Mouse (Mus musculus): ENCODE measurements around the gene March4.

The March4 gene

DNA sequence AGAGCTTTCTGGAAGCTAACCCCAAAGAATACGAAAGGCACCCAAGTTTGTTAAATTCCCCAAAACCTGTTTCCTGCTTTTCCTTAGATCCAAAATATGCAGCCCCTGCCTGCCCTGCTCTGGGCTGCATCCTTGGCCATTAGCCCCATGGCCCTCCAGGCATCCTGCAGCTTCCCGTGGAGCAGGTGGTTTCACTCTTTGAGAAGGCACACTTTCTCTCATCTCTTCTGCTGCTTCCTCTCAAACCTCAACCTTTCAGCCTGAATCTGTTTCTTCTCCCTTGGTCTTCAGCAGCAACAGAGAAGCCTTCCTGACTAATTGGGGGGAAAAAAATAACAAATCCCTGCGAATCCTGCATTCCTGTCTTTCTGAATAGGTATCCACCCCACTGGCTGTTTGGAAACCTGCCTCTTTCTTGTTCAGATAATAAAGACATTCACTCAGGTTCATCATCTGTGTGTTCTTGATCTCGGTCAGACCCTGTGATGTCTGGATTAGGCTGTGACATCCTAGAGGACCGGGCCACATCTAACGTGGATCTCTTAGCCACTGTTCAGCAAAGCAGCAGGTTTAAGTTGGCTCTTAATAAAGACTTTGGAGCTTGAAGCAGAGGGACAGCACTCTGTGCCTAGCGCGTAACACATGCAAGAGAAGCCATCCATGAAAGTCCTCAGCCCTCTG lies 6.1 kb downstream of the March4 start:
- no peak for DNase-seq (ENCODE audit: low spot score)

DNA sequence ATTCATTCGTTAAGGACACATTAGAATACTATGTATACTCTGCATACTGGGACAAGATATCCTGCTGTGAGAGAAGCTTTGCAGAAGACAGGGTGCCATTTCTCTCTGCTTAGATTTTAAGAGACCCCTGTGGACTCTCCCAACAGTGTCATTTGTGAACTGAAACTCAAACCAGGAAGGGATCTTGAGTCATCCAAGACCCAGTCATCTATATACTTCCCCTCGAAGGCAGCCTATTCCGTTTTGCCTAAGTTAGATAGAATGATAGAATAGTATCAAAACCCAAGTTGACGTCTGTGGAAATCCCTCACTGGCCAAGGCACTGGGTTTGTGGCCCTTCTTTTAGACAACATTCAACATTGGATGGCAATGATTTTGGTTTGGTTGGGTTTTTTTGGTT lies 7.5 kb downstream of the March4 start:
- no peak for DNase-seq (ENCODE audit: low spot score)

DNA sequence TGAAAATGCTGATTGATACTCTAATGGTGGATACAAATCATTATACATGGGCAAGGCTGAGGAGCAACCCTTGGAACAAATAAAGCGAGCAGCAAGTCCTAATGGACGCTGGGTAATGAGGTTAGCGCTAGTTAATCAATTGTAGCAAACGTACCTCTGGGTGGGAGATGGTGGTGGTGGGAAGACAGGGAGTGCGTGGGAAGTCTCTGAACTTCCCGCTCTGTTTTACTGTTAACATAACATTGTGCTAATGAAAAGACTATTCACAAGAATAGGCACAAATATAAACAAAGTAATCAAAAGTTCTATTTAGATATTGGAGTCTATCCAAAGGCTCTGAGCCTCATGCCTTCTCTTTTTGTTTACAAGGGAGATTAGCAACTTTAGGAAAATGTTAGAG lies 13.1 kb downstream of the March4 start:
- no peak for DNase-seq (ENCODE audit: low spot score)

DNA sequence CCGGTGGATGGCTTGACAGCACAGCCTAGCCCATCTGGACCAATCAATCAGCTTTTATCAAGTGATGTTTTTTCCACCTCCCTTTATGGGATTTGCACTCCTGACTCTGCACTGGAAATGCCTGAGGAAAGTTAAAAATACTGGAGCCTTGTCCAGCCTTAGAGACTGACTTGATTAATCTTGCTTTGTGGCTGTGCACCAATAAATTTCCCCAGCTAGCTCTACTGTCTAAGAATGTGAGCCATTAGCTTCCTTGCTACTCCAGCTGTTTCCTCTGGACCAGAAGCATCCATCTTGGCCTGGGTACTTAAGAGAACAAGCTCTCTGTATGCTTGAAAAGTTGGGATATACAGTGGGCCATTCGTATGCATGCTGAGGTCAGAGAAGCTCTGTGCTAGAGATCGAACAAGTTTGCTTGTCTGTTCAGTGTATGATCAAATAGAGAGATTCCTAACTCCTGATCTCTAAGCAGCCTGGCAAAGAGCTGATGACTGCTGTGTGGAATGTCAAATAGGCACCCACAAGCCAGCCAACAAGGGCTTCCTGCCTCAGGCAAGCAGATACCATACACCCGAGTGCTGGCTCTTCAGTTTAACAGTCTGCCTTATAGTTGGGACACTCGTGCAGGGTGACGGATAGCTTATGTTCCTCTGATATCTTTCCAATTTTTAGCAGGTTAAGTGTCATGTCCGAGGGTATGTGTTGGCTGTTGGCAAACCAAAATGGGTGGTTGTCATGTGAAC lies 25.8 kb downstream of the March4 start:
- DNase-seq (ENCODE audit: low spot score): no peak

DNA sequence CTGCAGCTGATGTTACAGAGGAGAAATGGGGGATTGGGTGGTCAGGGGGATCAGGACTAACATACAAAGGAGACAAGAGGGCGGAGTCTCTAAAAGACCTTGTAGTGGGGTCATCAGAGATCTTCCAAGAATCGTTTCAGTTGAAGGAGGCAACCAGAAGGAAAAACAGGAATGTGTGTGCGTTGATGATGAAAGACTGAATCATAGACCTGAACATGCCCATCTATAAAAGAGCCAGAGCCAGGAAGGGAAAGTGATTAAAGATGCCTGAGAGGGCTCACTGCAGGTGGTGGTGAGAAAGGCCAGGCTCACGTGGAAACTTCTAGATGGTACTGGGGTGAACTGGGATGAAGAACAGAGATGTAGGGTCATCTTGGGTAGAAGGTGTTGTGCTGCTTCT lies 27.2 kb downstream of the March4 start:
- DNase-seq (ENCODE audit: low spot score): no peak

DNA sequence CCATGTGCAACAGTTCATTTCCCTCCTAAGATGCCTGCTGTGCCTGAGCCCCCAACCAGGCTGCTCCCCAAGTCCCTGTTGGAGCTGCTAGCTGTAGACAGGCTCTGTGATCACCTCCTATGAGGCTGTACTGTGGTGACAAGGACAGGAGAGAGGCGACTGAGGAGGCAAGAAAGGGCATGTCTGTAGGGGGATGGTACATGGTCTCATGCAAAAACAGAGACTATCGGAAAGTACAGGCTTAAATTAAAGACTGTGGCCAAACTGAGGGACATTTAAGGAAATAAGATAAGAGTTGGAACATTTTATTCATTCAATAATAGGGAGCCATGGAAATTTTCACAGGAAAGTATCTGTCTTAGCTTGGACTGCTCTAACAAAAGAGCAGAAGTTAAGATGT lies 29.1 kb downstream of the March4 start:
- DNase-seq (ENCODE audit: low spot score): no peak

DNA sequence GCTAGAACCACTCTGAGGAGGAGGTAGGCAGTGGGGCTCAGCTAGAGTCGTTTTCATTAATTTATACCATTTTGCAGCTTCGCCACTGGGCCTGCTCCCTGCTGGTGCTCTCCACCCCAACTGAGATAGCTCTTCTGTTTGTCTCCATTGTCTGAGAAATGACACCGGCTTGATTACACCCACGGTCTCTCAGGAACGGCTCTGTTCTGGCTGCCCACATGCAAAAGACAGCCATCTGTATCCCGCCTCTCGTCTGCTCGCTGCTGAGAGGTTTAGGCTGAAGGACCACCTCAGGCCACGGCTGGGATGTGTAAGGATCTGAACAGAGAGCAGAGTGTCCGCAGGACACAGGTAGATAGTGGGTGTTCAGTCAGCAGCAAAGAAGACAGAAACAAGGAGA lies 30.5 kb downstream of the March4 start:
- DNase-seq (ENCODE audit: low spot score): no peak

DNA sequence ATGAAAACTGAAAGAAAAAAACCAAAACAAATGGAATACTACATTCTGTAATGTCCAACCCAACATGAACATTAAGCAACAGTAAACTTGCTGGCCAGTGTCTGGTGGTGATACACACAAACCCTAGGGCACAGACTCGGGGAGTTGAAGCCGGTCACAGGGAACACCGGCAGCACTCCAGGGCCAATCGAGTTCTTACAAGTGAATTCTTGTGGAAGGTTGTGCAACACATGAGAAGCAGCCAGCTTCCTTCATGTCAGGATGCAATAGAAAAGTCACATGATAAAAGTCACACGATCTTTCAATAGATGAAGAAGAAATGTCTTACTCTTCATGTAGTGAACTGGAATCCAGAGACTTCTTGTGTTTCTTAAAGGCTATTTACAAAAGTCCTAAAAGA lies 39.1 kb downstream of the March4 start:
- no peak for DNase-seq (ENCODE audit: low spot score)

DNA sequence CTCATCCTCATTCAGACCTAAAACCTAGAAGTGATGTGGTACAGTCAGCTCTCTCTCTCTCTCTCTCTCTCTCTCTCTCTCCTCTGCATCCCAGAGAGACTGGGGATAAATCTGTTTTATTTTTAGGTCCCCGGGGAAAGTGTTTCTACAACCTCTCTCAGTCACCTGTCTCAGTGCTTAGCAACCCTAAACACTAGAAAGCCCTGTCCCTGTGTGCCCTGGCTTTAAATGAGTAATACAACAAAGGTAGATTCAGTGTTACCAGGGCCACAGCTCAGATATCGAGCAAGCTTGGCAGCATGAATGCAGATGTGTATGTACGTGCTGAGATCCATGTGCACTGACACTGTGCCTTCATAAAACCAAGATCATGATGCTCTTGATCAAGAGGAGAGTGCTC lies 43.3 kb downstream of the March4 start:
- DNase-seq (ENCODE audit: low spot score): no peak

DNA sequence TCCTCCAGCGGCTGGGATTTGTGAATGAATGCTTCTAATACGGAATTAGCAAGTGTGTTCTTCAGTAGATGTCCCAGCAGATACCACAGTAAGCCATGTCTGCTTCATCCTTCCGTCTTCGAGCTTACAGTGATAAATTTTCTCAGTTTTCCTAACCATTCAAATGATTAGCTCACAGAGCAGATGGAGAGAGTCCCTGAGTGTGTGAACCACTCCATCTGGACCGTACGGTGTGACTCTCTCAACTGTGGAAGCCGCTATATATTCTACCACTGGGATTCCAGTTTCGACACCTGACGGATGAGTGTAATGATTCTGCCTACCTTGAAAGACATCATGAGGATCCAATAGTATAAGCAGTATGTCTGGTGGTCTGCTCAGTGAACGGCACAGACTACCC lies 44.1 kb downstream of the March4 start:
- DNase-seq (ENCODE audit: low spot score): no peak

DNA sequence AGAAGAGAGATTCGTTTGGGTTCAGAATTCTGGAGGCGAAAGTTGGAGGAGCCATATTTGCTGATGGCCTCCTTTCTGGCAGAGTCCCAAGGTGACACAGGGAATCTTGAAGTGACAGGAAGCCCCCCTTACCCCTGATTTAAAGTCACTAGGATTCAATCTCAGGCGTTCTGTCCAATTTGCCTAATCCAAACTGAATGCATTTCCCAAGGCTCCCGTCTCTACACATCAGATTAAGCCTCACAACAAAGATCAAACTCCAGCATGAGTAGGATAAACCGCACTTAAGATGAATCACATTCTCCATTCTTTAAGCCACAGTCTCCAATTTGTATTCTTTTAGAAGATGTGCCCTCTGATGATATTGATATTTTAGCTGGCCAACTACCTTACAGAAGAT lies 45.4 kb downstream of the March4 start:
- DNase-seq (ENCODE audit: low spot score): no peak

DNA sequence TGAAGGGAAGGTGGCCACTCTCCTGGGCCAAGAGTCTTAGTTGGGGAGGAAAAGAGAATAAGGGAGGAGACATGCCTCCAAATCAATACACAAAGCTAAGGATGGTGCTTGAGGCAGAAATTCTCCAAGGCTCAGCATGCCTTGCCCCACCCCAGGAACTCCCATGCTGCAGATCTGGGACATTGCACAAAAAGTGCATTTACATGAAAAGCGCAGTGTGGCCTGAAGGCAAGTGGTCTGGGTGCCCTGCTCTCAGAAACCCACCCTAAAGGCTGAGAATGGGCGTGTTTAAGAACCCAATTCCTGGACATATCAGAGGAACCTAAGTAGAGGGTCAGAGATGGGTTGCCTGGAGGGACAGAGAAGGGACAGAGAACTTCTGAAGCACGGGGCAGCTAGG lies 45.9 kb downstream of the March4 start:
- DNase-seq (ENCODE audit: low spot score): no peak

DNA sequence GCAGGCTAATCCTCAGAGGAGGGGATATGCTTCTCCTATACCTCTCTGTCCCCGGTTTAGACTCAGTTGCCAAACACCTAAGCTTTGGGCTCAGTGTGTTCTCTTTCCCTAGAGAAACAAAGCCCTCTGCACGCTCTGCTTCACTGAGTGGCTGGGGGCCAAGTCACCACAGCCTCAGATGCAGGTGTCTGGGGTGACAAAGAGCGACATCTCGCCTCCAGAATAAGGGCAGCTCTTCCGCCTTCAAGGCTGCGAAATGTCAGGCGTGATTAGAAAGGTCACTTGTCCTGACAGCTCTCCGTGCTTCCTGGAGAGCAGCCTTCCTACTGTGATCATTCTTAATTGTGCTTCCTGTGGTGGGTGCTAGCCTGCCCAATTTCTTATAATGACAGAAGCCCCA lies 46.5 kb downstream of the March4 start:
- no peak for DNase-seq (ENCODE audit: low spot score)

DNA sequence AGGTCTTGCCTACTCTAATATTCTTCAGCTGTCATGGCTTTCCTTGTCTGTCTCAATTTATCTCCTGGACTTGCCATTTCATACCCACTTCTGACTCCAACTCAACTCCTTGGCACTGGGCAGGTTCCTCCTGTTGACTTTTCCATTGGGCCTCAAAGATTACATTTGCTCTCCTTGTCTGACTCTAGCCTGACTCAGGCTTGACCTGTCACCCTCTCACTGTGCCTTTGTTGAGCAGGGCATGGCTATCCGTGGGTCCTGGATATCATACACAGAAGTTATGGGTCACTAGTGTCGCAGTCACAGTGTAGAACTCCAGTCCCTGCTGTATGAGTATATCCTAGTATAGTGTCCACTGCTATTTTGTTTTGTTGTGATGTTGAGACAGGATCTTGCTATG lies 60.1 kb downstream of the March4 start:
- no peak for DNase-seq (ENCODE audit: low spot score)

DNA sequence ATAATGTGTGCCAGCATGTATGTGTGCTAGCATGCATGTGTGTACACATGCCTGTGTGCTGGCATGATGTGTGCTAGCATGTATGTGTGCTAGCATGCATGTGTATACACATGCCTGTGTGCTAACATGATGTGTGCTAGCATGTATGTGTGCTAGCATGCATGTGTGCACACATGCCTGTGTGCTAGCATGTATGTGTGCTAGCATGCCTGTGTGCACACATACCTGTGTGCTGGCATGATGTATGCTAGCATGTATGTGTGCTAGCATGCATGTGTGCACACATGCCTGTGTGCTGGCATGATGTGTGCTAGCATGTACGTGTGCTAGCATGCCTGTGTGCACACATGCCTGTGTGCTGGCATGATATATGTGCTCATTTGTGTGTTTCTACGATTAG lies 67.7 kb downstream of the March4 start:
- DNase-seq (ENCODE audit: low spot score): no peak

DNA sequence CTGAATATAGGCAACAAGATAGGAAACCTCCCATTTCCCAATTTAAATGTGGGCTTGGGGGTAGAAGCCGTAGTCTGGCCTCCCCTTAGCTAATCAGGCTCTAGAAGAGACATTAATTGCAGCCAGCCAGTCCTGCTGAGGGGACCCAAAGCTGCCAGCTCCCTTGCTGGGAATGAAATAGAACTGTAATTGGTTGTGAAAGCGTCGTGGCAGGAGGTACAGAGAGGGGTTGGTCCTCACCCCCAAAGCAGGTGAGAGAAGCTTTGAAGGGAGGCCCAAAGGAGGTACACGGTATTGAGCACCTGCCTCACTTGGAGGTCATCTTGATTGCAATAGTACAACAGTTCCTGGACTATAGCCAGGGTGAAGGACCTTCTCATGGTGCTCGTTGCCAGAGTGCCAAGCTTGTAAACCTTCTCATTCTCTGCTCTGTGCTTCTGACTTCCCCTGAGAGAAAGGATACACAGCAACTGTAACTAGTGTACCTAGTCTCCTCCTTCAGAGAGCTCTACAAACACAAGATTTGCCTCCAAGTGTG lies 68.2 kb downstream of the March4 start:
- DNase-seq (ENCODE audit: low spot score): no peak

DNA sequence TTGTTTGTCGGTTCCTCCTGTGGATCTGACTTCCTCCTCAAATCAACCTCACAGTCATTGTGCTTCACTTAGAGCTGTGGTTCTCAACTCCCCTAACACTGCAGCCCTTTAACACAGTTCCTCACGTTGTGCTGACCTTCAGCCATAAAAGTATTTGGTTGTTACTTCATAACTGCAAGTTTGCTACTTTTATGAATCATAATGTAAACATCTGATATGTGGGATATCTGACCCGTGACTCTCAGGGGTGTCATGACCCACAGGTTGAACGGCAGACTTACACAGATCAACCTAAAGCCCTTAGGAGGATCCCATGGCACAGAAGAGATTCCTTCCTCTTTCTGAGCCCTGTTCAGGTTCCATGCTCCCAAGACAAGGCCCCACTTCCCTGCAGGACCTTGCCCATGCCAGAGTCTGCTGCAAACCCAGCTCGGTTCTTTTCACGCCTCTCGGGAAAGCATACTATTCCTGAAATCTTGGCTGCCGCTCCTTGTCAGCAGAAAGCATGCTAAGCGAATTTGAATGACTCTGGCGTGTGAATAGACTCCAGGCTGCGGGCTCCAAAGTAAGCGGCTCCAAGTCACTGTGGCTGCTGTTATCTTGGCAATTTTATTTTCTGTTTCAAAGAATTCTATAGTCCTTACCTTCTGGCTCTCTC lies 71.7 kb downstream of the March4 start:
- no peak for DNase-seq (ENCODE audit: low spot score)

DNA sequence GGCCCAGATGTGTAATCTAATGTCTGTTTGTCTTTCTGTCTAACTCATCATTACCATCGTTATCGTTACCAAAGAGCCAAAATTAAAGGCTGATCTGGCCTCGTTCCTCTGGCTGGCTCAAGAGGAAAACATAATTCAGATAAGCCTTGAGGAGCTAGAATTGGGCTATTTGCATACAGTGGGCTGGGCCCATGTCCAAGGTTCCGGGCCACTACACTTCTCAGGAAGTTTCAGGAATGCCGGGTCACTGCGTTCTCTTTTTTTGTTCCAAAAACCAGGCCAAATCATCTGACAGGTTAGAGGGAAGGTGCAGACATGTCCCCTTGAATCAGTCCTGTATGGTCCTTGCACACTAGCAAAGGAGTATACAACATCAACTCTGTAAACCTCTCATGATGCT lies 74.2 kb downstream of the March4 start:
- no peak for DNase-seq (ENCODE audit: low spot score)

DNA sequence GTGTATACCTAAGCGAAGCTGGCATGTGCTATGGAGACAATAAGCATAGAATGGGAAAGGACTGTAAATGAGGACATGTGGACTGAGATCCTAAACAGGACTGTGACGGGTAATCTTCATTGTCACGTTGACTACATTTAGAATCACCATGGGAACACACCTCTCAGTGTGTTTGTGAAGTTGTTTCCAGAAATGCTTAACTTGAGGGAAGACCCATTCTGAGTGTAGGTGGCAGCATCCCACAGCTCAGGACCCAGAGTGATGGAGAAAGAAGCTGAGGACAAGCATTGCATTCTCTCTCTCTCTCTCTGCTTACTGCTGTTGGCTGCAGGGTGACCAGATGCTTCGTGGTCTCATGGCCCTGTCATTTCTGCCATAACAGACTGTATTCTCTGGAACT lies 79.1 kb downstream of the March4 start:
- no peak for DNase-seq (ENCODE audit: low spot score)

DNA sequence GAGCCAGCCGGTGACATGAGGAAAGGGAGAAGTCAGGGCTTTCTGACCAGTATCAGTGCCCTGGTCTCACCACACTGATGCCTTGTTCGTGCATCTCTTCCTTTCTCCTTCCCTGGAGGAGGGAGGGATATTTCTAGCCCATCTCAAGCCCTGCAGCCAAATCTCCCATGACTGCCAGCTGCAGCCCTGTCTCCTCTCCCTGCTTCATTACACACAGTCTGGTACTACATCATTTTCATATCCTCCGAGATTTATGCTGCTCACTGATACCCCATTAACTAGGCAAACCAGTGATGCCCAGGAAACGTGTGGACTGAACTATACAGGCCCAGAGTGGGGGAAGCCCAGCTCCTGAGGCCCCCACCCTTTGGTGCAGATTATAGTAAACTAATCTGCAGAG lies 80.8 kb downstream of the March4 start:
- DNase-seq (ENCODE audit: low spot score): no peak

DNA sequence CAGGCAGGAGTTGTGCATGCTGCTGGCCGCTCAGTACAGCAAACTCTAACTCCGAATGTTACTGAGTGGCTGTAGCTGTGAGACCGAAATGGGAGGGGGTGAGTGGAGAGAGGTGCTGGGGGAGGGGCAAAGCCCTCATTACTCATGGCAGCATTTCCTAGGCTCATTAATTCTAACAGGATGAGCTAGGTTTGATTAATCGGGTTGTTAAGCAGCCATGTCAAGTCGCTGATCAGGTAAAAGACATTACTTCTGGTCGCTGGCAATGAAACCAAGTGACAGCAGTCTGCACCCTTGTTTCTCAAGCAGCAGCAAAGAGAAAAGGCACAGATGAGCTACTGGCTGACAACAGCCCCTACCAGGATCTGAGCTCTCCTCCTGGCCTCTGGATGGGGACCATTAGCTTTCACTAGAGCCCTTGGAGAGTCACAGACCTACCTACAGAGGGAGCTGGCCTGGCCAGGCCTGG lies 82.0 kb downstream of the March4 start:
- DNase-seq (ENCODE audit: low spot score): no peak

DNA sequence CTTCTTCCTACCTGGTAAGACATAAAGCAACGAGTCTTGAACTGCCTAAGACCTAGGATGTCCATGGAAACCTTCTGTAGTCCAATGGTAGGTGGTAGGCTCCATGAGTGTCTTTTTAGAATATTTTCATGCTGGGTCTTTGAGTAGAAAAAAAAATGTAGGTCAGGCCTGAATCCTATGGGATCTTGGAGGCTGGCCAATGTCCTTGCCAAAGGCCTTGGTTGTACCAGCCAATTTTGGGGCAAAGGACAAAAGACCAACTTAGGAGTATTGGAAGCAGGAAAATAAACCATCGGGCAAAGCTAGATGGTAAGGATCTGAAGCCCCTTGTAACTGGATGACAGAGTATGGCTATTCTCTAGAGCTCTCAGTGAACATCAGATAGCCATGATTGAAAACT lies 83.9 kb downstream of the March4 start:
- no peak for DNase-seq (ENCODE audit: low spot score)

DNA sequence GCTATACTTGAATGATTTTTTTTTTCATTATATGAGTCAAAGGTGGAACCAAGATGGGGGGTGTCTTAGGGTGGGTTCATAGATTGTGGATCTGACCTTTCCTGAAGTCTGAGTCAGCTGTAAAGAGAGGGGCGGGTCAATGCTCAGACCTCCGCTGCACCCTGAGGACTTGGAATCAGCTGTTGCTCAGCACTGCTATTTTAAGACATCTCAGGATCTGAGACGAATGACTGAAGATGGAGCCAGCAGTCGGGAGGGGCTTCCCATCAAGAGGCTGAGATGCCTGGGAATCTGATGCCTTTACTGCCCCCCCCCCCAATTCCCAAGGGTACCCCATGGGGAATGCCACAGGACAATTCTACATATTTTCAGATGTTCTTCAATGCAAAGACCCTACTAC lies 85.9 kb downstream of the March4 start:
- DNase-seq (ENCODE audit: low spot score): no peak
